Mouse (Mus musculus) right cerebral cortex, adult 2 months (tissue): ENCODE results near the gene Maml3.

ENCODE experiments used
- DNase-seq, 2 experiments: peaks; one replicate each; pipeline ENCODE4 v3.0.0; 2021 to 2022; ENCODE audit warnings: low spot score in 2 of 2

The Maml3 gene

DNA sequence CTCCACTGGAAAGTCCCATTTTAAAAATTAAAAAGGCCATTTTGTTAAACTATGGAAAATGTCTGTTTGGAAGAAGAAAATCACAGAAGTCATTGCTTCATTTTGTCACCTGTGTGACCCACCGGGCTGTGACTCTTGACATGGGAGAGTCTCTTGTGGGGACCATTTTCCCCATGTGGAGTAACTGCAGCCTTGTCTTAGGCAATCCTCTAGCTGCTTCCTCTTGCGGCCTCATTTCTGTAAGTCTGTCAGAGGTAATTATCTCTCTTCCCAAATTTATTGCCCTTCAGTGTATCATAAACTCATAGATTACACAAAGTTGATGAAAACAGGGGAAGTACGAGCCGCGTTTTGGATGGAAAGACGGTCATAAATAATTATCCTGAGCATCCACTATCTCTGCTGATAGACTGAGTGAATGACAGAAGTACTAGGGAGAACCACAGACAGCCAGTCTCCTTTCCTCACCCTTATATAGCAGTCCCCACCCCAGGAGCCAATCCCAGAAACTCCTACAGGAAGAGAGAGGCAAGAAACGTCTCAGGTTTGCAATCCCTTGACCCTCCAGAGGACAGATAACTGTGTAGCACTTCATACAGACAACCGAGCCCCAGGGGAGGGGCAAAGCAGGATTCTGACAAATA, 14.5 kb downstream of the Maml3 start:
- DNase-seq: no peak

DNA sequence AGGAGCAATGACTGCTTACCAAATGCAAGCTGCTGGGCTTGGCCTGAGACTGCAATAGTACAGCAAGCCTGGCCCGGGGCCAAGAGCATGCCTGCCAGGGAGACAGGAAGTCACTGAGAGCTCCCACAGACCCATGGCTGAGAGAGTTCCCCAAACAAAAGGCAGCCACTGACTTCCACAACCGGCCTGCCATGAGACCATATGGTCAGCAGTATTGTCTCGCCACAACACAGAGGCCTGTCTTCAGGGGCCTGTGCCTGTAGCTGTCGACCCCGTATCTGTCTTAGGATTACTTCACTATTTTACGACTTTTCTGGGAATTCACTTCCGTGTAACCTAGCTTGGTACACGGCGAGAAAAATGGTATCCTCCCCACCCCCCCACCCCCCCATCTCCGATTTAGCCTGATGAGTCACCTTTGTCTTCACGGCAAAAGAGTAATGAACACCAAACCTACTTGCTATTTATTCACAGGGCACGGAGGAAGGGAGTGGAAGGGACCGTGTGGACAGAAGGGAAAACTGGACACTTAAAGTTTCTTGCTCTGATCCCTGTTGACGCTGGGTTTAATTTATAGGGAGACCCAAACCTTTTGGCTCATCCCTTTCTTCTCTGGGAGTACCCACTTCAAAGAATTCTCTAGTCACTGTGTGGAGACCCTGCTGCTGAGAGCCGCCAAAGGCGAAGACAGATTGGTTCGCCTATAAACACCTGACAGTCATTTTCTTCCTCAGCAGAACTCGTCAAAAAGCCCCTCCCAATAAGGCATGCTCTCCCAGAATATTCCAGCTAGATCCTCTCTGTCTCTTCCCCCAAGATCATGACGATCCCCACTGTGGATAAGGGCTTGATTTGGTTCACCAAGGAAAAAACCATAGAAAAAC, 16.2 kb downstream of the Maml3 start:
- peak; percentile 75 to 78 for DNase-seq

DNA sequence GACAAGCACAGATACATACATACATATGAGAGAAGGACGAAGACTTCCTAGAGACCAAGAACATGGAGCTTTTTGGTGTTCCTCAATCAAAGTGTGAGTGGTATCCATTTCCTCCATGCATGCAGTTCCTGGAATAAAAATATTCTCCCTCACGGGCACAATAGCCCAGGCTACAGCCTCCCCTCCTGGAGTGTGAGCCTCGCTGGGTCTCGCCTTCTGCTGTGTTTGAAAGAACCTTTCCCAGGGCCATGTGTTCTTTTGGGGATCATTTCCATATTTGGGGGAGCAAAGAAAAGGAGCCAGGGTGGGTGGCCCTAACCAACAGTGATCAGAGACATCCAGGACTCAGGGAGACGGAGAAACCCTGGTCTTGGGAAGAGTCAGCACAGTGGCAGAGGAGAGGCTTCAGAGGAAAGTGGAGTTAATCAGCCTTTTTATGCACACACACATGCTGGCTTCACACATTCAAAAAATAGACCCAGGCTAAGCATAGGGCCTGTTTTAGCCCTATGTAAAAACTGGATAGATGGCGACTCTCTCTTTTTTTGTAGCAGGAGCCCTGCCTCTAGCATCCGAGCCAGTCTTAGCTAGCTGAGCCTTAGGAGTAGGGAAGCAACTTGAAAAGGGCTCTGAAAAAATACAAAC, 17.1 kb downstream of the Maml3 start:
- peak in 1 of 2 experiments; percentile 13 for DNase-seq

DNA sequence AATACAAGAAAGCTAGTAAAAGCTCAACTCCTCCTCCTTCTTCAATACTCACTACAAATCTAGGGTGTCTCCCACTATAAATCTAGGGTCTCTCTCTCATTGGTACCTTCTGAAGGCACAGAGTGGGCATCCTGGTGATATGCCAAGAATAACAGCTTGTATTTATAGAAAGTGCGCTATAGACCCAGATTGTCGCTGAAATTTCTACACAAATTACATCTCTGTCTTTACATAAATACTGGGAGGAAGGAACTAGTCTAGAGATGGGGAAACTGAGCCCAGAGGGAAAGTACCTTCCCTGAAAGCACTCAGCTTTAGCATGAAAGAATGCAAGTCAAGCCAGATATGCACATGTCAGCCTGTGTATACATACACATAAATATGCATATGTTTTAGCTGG, 26.1 kb downstream of the Maml3 start:
- DNase-seq: no peak

DNA sequence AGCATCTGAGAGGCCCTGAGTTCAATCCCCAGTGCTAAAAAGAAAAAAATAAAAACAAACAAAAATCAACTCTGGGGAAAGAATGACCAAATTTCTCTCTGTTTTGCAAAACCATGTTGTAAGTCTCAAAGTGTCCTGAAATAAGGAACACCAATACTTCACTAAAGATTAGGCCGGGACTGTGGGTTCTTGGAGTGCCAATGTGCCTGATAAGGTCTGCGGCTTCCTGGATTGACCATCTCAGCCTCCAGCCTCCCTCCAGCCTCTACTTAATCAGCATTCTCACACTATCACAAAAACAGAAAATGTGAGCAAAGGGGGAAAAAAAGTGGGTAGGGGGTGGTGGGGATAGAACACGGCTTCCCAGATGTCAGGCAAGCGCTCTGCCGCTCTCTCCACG, 30.9 kb downstream of the Maml3 start:
- DNase-seq: no peak

DNA sequence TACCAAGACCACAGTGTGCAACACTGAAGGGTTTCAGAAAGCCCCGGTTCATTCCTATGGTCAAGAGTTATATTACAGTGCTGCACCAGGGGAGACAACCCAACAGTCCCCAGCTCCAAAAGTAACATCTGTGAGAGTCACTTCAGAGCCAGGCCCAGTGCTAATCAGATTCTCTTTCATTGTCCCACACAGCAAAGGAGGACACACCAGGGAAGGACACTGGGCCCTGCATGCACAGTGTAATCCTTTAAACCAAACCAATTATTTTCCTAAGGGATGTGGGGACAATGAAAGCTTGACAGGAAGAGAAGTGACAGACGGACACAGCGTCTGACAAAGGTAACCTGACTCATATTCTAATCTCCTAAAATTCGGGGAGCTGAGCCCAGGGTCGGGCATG, 32.9 kb downstream of the Maml3 start:
- no peak for DNase-seq

DNA sequence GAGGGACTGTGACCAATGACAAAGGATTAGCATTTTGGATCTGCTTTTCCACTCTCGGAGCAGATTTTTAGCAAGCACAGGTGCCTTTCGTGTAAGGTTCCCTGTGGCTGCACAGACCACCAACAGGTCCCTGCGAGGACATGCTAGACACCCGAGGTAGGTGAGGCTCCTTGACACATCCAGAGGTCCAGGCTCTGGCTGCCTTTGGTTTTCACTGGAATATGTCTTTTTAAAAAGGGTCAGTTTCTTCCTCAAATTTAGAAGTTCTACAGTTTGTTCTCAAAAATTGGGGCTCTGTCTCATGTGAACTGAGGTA, 34.8 kb downstream of the Maml3 start:
- no peak for DNase-seq

DNA sequence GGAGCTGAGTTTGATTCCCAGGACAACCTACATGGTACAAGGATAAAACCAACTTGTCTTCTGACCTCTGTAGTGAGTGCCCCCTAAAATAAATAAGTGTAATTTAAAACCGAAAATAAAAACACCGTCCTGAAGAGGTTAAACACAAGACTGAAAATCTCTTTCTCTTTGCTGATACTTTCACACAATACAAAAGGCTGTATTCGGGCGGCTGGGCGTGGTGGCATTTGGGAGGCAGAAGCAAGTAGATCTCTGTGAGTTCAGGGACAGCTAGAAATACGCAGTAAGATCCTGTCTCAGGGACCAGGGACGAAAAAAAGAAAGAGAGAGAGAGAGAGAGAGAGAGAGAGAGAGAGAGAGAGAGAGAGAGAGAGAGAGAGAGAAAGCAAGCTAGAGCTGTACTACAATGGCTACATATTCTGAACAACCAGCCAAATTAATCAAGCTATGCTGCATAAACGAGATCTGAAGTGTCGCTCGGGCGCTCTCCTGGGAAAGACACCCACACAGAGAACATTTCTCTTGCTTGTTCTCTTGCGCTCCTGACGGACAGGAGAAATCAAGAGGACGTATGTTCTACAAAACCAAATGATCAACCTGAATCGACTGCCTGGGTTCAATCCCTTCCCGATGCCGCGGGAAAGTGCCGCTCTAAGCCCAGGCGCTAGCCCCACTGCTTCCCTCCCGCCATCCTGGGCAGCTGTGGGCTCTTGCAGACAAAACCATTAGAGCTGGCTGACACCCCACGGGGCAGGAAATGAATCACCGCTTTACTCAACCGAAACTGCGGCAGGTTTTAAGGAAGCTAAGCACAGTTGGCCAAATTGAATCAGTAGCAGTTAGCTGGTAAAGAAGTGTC, 35.3 kb downstream of the Maml3 start:
- peak; percentile 74 to 78 for DNase-seq

DNA sequence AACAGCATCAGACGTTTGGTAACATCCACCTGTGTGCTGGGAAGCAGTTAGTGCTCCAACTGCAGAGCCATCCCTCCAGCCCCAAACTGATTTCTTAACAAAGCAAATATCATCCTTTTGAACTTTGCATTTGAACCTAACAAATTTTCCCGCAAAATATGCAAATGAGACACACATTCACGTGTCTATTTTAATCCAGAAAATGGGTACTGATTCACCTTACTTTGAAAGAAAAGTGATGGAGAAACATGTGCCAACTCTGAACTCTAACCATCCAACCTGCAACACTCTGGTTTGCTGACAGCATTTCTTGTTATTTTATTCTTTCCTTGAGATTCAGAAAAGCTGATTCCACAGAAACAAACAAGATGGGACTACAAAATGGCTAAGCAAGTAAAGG, 36.0 kb downstream of the Maml3 start:
- no peak for DNase-seq

DNA sequence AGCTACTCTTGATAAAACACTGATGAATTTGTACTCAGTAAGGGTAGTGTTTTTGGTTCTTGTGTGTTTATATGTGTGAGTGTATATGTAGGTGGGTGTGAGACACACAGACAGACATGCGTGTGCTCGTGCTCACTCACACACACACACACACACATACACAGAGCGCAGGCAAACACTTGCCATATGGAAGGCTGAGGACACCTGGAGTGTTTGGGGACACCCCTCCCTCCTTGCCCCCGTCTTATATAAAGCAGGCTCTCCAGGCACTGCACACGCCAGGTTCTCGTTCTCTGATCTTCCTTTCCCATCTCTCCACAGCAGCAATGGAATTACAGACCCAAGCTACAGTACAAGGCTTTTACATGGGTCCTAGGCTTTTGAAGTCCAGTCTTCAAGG, 37.7 kb downstream of the Maml3 start:
- no peak for DNase-seq

DNA sequence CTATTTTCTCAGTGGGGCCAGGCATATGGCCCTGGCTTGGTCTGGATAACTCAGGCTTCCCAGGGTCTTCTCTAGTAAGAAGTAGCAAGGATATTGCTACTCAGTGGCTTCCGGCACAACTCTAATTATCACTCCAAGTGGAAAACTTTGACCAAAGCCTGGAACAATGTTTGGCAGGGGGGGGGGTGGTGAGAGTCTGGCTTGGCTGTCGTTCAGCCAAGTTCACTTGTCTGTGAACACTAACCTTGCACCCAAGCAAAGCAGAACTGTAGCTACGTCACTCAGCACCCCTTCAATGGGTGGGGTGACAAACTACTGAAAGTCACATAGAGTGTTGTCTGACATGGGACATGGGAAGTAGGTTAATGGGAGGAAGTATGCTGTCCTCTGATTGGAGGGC, 38.7 kb downstream of the Maml3 start:
- DNase-seq: no peak

DNA sequence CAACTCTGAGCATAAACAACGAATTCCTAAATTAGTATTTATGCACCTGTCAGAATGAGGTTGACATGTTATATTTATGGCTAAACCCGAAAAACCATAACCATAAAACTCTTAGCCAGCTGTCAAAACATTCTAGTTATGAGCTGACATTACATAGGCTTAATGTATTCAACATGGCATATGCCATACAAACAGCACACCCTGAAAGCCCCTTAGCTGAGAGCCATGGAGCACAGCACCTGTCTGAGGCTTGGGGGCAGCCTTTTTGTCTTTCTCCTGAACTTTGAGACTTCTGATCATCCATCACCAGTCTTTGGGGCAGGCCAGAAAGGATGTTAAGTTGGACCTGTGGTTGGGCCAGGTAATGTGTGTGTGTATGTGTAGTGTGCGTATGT, 41.6 kb downstream of the Maml3 start:
- no peak for DNase-seq

DNA sequence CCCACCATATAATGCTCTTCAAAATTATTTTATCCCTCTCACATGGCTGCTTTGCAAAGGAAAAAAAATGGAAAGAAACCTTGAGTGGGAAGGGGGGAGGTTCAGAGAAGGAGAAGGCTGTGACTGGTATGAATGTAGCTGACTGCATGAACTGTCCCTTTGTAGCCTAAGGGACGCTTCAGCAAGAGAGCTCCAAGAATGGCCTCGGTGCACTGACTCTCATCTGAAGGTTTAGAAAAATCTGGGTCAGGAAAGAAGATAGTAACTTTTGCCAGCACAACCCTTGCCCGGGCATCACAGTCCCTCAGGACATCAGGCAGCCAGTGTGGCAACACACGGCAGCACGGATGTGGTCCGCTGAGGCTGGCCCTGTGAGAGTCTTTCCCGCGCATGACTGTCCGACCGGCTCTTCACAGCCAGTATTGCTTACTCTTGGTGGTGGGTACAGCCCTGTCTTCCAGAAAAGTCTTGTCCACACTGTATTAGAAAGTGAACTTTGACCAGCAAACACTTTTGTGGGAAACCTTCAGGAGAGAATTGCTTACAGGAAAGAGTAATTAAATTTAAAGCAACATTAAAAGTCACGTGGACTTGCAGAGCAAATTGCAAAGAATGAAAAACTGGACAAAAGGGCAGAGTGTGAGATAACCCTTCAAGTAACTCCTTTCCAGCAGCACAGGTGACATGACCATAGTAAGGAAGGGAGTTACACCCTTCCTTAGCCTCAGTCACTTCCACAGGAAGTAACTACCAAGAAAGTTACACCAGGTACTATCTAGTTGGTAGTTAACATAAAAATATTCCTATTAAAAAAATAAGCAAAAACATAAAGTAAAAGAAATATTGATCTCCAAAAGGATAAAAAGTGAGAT, 42.3 kb downstream of the Maml3 start:
- no peak for DNase-seq

DNA sequence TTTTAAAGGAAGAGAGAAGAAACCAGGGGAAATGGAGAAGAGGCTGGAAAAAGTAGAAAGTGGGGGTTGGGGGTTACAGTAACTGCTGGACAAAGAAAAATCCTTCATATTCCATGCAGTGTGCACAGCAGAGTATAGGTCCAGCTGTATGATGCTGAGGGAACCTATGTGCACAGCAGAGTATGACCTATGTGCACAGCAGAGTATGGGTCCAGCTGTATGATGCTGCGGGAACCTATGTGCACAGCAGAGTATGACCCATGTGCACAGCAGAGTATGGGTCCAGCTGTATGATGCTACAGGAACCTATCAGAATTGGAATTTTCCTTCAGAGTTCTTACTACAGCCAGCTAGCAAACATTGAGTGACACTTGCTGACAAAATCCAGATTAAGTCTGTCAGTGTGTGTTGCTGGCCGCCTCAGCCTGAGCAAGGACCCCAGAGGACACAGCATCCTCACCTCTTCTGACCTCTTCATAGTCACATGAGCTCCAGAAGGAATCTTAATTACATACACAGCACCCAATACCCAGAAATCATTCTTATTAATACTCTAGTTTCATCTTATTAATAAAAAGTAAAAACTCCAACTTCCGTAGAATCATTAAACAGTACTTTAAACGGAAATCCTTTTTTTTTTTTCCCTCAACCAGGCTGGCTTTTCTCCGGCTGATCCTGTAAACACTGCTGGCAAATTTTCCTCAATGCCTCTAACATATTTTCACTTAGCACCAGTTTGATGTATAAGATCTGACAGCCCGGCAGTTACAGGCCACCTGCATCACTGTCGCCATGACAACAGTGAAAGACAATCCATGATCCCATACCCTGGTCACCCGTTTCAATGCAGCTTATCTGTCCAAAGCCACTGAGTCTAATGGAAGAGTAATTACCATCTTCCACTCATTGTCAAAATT, 43.1 kb downstream of the Maml3 start:
- DNase-seq: no peak

DNA sequence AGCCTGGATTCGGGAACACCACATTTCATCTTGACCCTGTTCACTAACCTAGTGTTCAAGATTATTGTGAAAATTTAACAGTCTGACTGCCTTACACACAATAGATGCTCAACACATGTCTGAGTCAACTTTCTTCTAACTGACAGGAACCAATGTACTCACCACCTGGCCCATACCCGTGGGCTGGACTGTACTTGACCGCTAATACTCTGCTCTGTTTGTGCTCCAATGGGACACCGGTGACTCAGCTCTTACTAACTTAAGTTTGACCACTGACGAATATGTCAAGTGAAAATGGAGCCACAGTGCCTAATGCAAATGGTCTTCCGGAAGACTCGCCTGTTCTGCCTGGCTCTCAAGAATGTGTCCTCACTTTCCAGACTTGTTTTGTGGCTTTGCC, 44.0 kb downstream of the Maml3 start:
- no peak for DNase-seq

DNA sequence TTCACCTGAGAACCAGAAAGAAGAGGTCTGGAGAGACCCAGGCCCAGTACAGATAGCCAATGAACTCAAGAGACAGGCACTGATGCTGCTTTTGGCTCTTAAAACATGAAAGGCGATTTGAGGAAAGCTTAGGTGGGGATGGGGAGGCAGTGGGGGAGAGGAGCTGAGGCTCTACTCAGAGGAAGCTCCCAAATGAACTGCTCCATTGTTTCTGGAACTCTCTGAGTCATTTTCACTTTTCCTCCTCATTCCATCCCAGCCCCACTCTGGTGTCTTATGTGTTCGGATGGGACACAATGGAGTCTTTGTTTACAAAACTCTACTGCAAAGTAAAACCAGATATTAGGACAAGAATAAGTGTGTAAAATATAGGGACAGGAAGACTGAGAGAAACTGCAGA, 53.1 kb downstream of the Maml3 start:
- no peak for DNase-seq

DNA sequence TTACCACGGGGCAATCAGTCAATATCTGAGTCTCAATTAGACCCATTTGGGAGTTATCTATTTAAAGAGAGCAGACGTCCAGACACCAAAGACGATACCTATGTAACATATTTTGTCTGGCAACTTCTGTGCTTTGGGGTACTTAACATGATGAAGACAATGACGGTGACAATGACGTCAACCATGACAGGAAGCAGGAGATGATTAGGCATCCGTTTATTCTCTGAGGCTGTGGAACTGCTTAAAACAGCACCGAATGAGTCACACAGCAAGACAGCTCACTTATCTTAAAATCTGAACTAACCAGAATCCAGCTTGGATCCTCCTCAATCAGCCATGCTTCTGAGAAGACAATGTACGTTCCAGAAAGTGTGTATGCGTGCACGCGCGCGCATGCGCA, 56.8 kb downstream of the Maml3 start:
- peak in 1 of 2 experiments; percentile 54 for DNase-seq

DNA sequence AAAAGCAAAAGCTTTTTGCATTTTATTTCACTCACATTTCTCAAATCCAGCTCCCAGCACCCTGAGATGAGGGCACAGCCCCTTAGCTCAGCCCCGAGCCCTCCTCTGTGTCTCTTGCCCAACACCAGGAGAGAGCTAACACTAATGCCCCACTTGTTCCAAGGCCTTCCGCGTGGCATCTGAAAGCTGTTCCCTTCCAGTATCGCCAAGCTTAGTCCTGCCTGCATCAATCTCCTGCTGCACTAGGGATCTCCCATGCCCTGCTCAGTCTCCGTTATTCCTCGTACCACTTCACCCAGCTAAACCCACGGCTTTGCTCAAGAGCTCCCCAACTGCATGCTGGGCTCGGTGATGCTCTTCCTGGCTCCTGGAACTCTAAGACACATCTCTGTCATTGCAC, 57.3 kb downstream of the Maml3 start:
- no peak for DNase-seq

DNA sequence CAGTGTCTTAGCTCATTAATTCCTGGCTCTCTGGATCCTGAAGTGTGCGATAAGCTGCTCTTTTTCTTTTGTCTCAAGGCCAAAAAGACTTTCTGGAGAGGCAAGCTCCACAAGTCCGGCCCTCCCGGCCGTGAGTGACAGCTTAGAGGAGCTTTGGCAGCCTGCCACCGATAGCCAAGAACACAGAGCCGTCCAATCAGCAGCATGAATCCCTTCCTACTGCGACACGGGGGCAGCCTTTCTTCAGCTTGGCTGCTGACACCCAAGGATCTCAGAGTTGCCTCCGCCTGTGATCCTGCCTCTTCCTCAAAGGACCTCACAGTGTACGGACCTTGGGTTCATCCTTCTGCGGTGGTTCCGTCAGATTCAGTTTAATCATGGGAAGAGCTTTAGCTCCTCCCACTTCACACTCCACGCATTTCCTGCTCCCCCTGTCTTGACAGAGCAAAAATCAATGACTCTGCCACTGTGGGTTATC, 57.9 kb downstream of the Maml3 start:
- peak; percentile 92 to 96 for DNase-seq
